Mouse (Mus musculus): ENCODE results near the gene Ccdc28b.

DNA sequence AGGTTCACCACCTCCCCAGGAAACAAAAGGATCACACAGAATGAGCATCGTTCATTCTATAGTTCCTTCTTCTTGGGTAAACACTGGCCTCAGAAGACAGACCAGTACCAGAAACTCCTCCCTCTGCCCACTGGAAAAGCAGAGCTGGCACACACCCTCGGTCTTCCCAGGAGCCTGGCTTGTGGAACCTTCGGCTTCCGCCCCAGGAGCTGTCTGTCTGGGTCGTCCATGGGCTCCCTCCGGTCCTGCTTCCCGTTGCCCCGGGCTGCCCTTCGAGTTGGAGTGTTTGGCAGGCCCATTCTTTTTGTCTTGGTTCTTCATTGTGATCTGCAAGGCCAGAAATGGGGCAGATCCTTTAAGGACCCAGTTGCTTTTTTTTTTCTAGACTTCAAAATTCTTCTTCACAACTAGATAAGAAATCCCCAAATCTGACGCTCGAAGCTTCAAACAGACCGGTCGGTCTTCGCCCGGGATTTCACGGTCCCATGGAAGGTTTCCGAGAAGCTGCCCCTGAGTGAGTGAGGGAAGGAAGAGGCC lies 16.4 kb upstream of the Ccdc28b start:
- no peak for TF ChIP-seq POLR2A (IDR thresholded peaks at IDR 0.05; ENCODE audit: control insufficient read depth, low read depth, low read length)
- no peak for TF ChIP-seq CTCF (IDR thresholded peaks at IDR 0.05; ENCODE audit: control insufficient read depth, insufficient read depth, insufficient replicate concordance, low read depth, low read length)

All from testis, adult 2 months (tissue).